Mouse (Mus musculus) myocyte (in vitro differentiated cells): ENCODE data around the gene Hcn2. TPM values are rescaled to one million over a fixed set of nuclear protein-coding genes. Genes with fewer than 3 reads are reported as not detected.

Source experiments
- H3K27me3 ChIP-seq: one replicate; pipeline ENCODE4 v1.6.1; 2011; ENCODE audit not compliant: control insufficient read depth, insufficient read depth, insufficient read length
- H3K36me3 ChIP-seq: one replicate; pipeline ENCODE4 v1.6.1; 2011; ENCODE audit not compliant: control insufficient read depth, insufficient read depth
- H3K4me2 ChIP-seq: one replicate; pipeline ENCODE4 v1.6.1; 2011; ENCODE audit warnings: low read depth, control low read depth
- H3K4me3 ChIP-seq: one replicate; pipeline ENCODE4 v1.5.1; 2011; ENCODE audit warnings: mild to moderate bottlenecking, control low read depth, moderate library complexity
- H3K79me2 ChIP-seq: one replicate; pipeline ENCODE4 v1.6.1; 2011; ENCODE audit not compliant: control insufficient read depth, insufficient read depth
- H3ac ChIP-seq: one replicate; pipeline ENCODE4 v1.6.1; 2011; ENCODE audit not compliant: control insufficient read depth, insufficient read length
- CEBPB ChIP-seq: IDR thresholded peaks from 2 replicates; pipeline ENCODE4 v1.6.1; 2011; ENCODE audit warnings: mild to moderate bottlenecking, moderate library complexity; ENCODE audit not compliant: poor library complexity, insufficient read depth, severe bottlenecking
- E2F4 ChIP-seq: IDR thresholded peaks from one replicate; pipeline ENCODE4 v1.6.1; 2011; ENCODE audit warnings: mild to moderate bottlenecking, control low read depth, moderate library complexity; ENCODE audit not compliant: insufficient read depth
- MAX ChIP-seq: IDR thresholded peaks from one replicate; pipeline ENCODE4 v1.6.1; 2011; ENCODE audit warnings: low read depth, mild to moderate bottlenecking, control low read depth
- MYOD1 ChIP-seq, 3 experiments: IDR thresholded peaks; one replicate each; pipeline ENCODE4 v1.6.1; 2011; ENCODE audit warnings: control low read depth in 2 of 3, low read depth in 2 of 3, mild to moderate bottlenecking in 2 of 3, moderate library complexity in 1 of 3; ENCODE audit not compliant: insufficient read length in 2 of 3, control insufficient read depth in 1 of 3
- MYOG ChIP-seq, 3 experiments: IDR thresholded peaks; one replicate each; pipeline ENCODE4 v1.6.1; 2011; ENCODE audit warnings: control low read depth in 2 of 3, low read depth in 2 of 3, mild to moderate bottlenecking in 2 of 3; ENCODE audit not compliant: insufficient read length in 2 of 3, control insufficient read depth in 1 of 3, insufficient read depth in 1 of 3
- POLR2A ChIP-seq: IDR thresholded peaks from one replicate; pipeline ENCODE4 v1.6.1; 2011; ENCODE audit warnings: low read depth, mild to moderate bottlenecking, control low read depth, moderate library complexity; ENCODE audit not compliant: insufficient read length
- POLR2AphosphoS2 ChIP-seq: IDR thresholded peaks from one replicate; pipeline ENCODE4 v1.6.1; 2011; ENCODE audit warnings: low read depth, control low read depth; ENCODE audit not compliant: insufficient read length
- REST ChIP-seq: IDR thresholded peaks from one replicate; pipeline ENCODE4 v1.6.1; 2011; ENCODE audit warnings: mild to moderate bottlenecking, control low read depth, moderate library complexity; ENCODE audit not compliant: insufficient read depth, insufficient read length
- SRF ChIP-seq: IDR thresholded peaks from one replicate; pipeline ENCODE4 v1.6.1; 2011; ENCODE audit warnings: low read depth; ENCODE audit not compliant: control insufficient read depth, insufficient read length
- TCF12 ChIP-seq: IDR thresholded peaks from one replicate; pipeline ENCODE4 v1.6.1; 2011; ENCODE audit warnings: mild to moderate bottlenecking, control low read depth; ENCODE audit not compliant: poor library complexity, insufficient read depth, severe bottlenecking
- TCF3 ChIP-seq: IDR thresholded peaks from one replicate; pipeline ENCODE4 v1.6.1; 2011; ENCODE audit warnings: low read depth, control low read depth; ENCODE audit not compliant: insufficient read length
- USF1 ChIP-seq: IDR thresholded peaks from one replicate; pipeline ENCODE4 v1.6.1; 2011; ENCODE audit warnings: low read depth, mild to moderate bottlenecking, control low read depth, moderate library complexity
- polyA plus RNA-seq: library from polyadenylated mRNA; unstranded; fragments of >200 nt; fragmentation: generic; extraction: Trizol; gene quantifications from one replicate; pipeline ENCODE4 v1.2.1, GENCODE M21; 2012; ENCODE audit warnings: missing spikeins

Hcn2 gene
- polyA plus RNA-seq, 1 experiment, result 0.35 TPM

- Histone ChIP-seq H3K4me2 (peak overlapping the region; percentile 97), H3K79me2 (peaks cover 10% of the 10 kb centered on the region), H3K4me3 (peak overlapping the region; percentile 52), H3K36me3 (peaks cover 12% of the 10 kb centered on the region), H3ac (no peak overlapping the region), H3K27me3 (no peaks in the 10 kb centered on the region)
- TF ChIP-seq CEBPB (no peak), E2F4 (no peak), MAX (no peak), REST (no peak), POLR2A (no peak), POLR2AphosphoS2 (no peak), TCF3 (no peak), MYOG (IDR thresholded peaks at IDR 0.05; ENCODE audit: control insufficient read depth in 1 of 3, insufficient read depth in 1 of 3, insufficient read length in 2 of 3, low read depth in 2 of 3) (no peak), MYOD1 (IDR thresholded peaks at IDR 0.05; ENCODE audit: control insufficient read depth in 1 of 3, insufficient read length in 2 of 3, low read depth in 2 of 3) (no peak), USF1 (no peak), TCF12 (no peak), SRF (no peak)
Observed at GRCm38 (mm10) chr10:79745411-79745810, 29.0 kb downstream of the Hcn2 start.

- H3ac ChIP-seq, result no peak within 1 kb of the TSS
- peak within 1 kb of the TSS; percentile 97 for H3K4me2 ChIP-seq
- H3K4me3 ChIP-seq, result peak within 1 kb of the TSS; percentile 52
- no peak for TF ChIP-seq E2F4
- peak; percentile 94 for TF ChIP-seq POLR2A
- peak; percentile 68 for TF ChIP-seq POLR2AphosphoS2
- no peak for TF ChIP-seq MYOG (IDR thresholded peaks at IDR 0.05; ENCODE audit: control insufficient read depth in 1 of 3, insufficient read depth in 1 of 3, insufficient read length in 2 of 3, low read depth in 2 of 3)
- TF ChIP-seq TCF3, result no peak
- no peak for TF ChIP-seq MYOD1 (IDR thresholded peaks at IDR 0.05; ENCODE audit: control insufficient read depth in 1 of 3, insufficient read length in 2 of 3, low read depth in 2 of 3)
- no peak for TF ChIP-seq USF1
- no peak for TF ChIP-seq MAX
- no peak for TF ChIP-seq REST
- peak; percentile 85 for TF ChIP-seq SRF
- no peak for TF ChIP-seq CEBPB
- no peak for TF ChIP-seq TCF12
- peaks cover 5% of the 10 kb centered on the region for H3K36me3 ChIP-seq
- no peaks in the 10 kb centered on the region for H3K27me3 ChIP-seq
- peaks cover 10% of the 10 kb centered on the region for H3K79me2 ChIP-seq
Observed at GRCm38 (mm10) chr10:79745898-79746773, 29.7 kb downstream of the Hcn2 start, which contains the start of gene Polrmt. TSS of gene Polrmt (minus strand) at chr10:79746581.

- H3K27me3 ChIP-seq, result peaks cover 6% of the 10 kb centered on the region
- H3ac ChIP-seq, result no peak overlapping the region
- H3K79me2 ChIP-seq, result peaks cover 10% of the 10 kb centered on the region
- peak overlapping the region; percentile 52 for H3K4me3 ChIP-seq
- no peak for TF ChIP-seq SRF
- TF ChIP-seq MAX, result no peak
- TF ChIP-seq CEBPB, result no peak
- TF ChIP-seq USF1, result no peak
- TF ChIP-seq TCF3, result no peak
- TF ChIP-seq MYOG (IDR thresholded peaks at IDR 0.05; ENCODE audit: control insufficient read depth in 1 of 3, insufficient read depth in 1 of 3, insufficient read length in 2 of 3, low read depth in 2 of 3), result no peak
- no peak for TF ChIP-seq MYOD1 (IDR thresholded peaks at IDR 0.05; ENCODE audit: control insufficient read depth in 1 of 3, insufficient read length in 2 of 3, low read depth in 2 of 3)
- no peak for TF ChIP-seq E2F4
- TF ChIP-seq POLR2A, result no peak
- TF ChIP-seq REST, result no peak
- TF ChIP-seq TCF12, result no peak
- no peak for TF ChIP-seq POLR2AphosphoS2
- no peaks in the 10 kb centered on the region for H3K36me3 ChIP-seq
- peak overlapping the region; percentile 76 for H3K4me2 ChIP-seq
Observed at GRCm38 (mm10) chr10:79746774-79747151, 30.3 kb downstream of the Hcn2 start.

GRCm38 (mm10) chr10:79748496-79748895, 32.1 kb downstream of the Hcn2 start:
- TF ChIP-seq MAX, result no peak
- TF ChIP-seq USF1, result no peak
- TF ChIP-seq REST, result no peak
- no peak for TF ChIP-seq POLR2A
- TF ChIP-seq CEBPB, result no peak
- no peak for TF ChIP-seq POLR2AphosphoS2
- no peak for TF ChIP-seq TCF3
- TF ChIP-seq E2F4, result no peak
- no peak for TF ChIP-seq MYOD1 (IDR thresholded peaks at IDR 0.05; ENCODE audit: control insufficient read depth in 1 of 3, insufficient read length in 2 of 3, low read depth in 2 of 3)
- no peak for TF ChIP-seq MYOG (IDR thresholded peaks at IDR 0.05; ENCODE audit: control insufficient read depth in 1 of 3, insufficient read depth in 1 of 3, insufficient read length in 2 of 3, low read depth in 2 of 3)
- no peak for TF ChIP-seq SRF
- no peak for TF ChIP-seq TCF12
- Histone ChIP-seq H3ac (no peak overlapping the region), H3K27me3 (peaks cover 6% of the 10 kb centered on the region), H3K36me3 (no peaks in the 10 kb centered on the region), H3K4me2 (no peak overlapping the region), H3K79me2 (peaks cover 10% of the 10 kb centered on the region), H3K4me3 (no peak overlapping the region)
